Mouse (Mus musculus) E14TG2a.4 (cell line): ENCODE data around the gene Ccl22.

Experiments used
- CTCF ChIP-seq: conservative IDR thresholded peaks from 2 replicates; pipeline ENCODE4 v1.5.1; 2014; ENCODE audit warnings: low read length
- POU5F1 ChIP-seq: IDR thresholded peaks from 2 replicates; pipeline ENCODE4 v1.6.1; 2014; ENCODE audit warnings: low read length, borderline replicate concordance

DNA sequence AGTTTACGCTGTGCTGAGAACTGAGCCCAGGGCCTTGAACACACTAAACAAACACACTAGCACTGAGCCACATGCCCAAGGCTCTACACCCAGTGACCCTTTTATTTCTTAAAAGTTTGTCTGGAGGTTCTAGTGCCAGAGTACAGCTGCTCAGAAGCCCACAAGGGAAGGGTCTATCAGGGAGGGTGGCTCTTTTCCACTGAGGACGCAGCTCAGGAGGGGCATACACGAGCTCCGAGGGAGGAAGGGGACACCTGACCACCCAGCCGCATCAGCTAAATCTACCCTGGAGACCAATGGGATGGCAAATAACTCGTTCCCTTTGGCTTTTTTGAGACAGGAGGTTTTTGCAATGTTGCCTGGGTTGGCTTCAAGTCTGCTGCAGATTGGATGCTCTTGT lies 47.4 kb upstream of the Ccl22 start:
- TF ChIP-seq CTCF = no peak
- TF ChIP-seq POU5F1 = no peak
